Mouse (Mus musculus) limb, embryonic 14.5 days (tissue): ENCODE data around the gene Asic2. TPM values are rescaled to one million over a fixed set of nuclear protein-coding genes. Genes with fewer than 3 reads are reported as not detected.
A peak's percentile ranks its signal among the peaks of the same experiment; 100 is the strongest.

Experiments
- ATAC-seq: fragments of 200-750 bp; cut with Nextera tagmentation; 2 replicates; pipeline ENCODE4 v1.8.0; 2017; ENCODE audit warnings: low read depth, moderate number of reproducible peaks, moderate TSS enrichment; ENCODE audit not compliant: low FRiP score
- DNase-seq: peaks from one replicate; pipeline ENCODE4 v3.0.0-alpha.2; 2015; ENCODE audit warnings: low spot score
- H3K27ac ChIP-seq: fragments of 300-500 bp; sonication (generic); replicated peaks from 2 replicates; pipeline ENCODE4 v1.5.1; 2014; ENCODE audit warnings: low read depth, mild to moderate bottlenecking, low read length, moderate library complexity, mixed read lengths
- H3K27me3 ChIP-seq: fragments of 300-500 bp; sonication (generic); 2 replicates; pipeline ENCODE4 v1.6.1; 2014; ENCODE audit warnings: low read length, mixed read lengths; ENCODE audit not compliant: control insufficient read depth, insufficient read depth
- H3K36me3 ChIP-seq: fragments of 300-500 bp; sonication (generic); 2 replicates; pipeline ENCODE4 v1.6.1; 2014; ENCODE audit warnings: mild to moderate bottlenecking, low read length, moderate library complexity, mixed read lengths; ENCODE audit not compliant: control insufficient read depth, insufficient read depth
- H3K4me1 ChIP-seq: fragments of 300-500 bp; sonication (generic); 2 replicates; pipeline ENCODE4 v1.6.1; 2014; ENCODE audit warnings: antibody characterized with exemption, low read length, mixed read lengths; ENCODE audit not compliant: control insufficient read depth, insufficient read depth
- H3K4me2 ChIP-seq: fragments of 300-500 bp; sonication (generic); replicated peaks from 2 replicates; pipeline ENCODE4 v1.6.1; 2014; ENCODE audit warnings: low read depth, mild to moderate bottlenecking, low read length, moderate library complexity; ENCODE audit not compliant: severe bottlenecking
- H3K4me3 ChIP-seq: fragments of 300-500 bp; sonication (generic); replicated peaks from 2 replicates; pipeline ENCODE4 v1.5.1; 2014; ENCODE audit warnings: low read length
- H3K9ac ChIP-seq: fragments of 300-500 bp; sonication (generic); 2 replicates; pipeline ENCODE4 v1.6.1; 2014; ENCODE audit warnings: mild to moderate bottlenecking, low read depth, low read length, moderate library complexity; ENCODE audit not compliant: severe bottlenecking
- H3K9me3 ChIP-seq: fragments of 300-500 bp; sonication (generic); 2 replicates; pipeline ENCODE4 v1.6.1; 2016; ENCODE audit warnings: low read length; ENCODE audit not compliant: control insufficient read depth
- POLR2A ChIP-seq: fragments of 200-500 bp; IDR thresholded peaks from 2 replicates; pipeline ENCODE4 v1.8.0; 2012; ENCODE audit warnings: inconsistent platforms, mild to moderate bottlenecking, moderate library complexity, borderline replicate concordance; ENCODE audit not compliant: insufficient read depth, insufficient read length; ENCODE audit errors: extremely low read depth
- WGBS: fragments of 180-500 bp; shearing (Covaris S2); extraction: QIAGEN DNeasy Blood & Tissue Kit; methylation state at CpG from one replicate; pipeline ENCODE4 v1.1.7; 2014; 5-methylcytosine and 5-hydroxymethylcytosine counted together
- polyA plus RNA-seq, 2 experiments: library from polyadenylated mRNA; depleted of rRNA in 1 of 2; stranded (reverse) in 1 of 2; unstranded in 1 of 2; fragments of >200 nt; fragmentation: Nextera tagmentation in 1 of 2; extraction: Ambion mirVana in 1 of 2; gene quantifications; 2 replicates each; pipeline versions ENCODE4 v1.2.1 to v1.2.3; 2012 to 2014

Gene Asic2
- polyA plus RNA-seq, 2 experiments: 0.72 to 1.3 TPM

DNA sequence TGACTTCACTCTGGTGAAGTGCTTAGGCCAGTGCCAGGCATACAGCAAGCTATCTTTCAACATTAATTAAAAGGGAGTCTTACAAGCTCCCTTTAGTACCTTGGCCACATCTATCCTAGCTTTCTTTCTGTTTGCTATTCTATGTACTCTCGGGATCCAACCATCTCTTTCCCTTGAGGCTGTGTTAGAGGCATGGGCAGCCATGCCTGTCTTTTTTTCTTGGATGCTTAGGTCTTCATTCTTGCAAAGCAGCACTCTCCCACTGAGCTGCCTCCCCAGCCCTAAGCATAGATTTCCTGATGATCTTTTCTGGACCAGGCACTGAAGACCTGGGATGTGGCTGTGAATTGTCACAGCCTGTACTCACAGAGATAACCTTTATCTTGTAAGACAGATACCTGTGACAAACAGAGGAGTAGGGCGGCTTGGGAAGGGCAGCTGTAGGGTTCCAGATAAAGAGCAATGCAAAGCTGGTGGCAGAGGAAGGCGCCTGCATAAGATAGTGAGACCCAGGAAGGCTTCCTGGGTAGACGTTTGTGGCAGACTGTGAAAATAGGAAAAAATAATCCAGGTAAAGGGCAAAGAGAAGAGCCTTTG lies 433.0 kb downstream of the Asic2 start:
- Histone ChIP-seq H3K27me3 (no peaks in the 10 kb centered on the region), H3K4me1 (peaks cover 15% of the 10 kb centered on the region), H3K36me3 (no peaks in the 10 kb centered on the region), H3K4me3 (no peak overlapping the region), H3K4me2 (no peak overlapping the region), H3K9me3 (no peaks in the 10 kb centered on the region), H3K27ac (no peak overlapping the region), H3K9ac (no peak overlapping the region)
- 67% methylated on average over 4 of the region's 4 CpGs for WGBS
- TF ChIP-seq POLR2A: no peak
- ATAC-seq (no peak), DNase-seq (no peak)

DNA sequence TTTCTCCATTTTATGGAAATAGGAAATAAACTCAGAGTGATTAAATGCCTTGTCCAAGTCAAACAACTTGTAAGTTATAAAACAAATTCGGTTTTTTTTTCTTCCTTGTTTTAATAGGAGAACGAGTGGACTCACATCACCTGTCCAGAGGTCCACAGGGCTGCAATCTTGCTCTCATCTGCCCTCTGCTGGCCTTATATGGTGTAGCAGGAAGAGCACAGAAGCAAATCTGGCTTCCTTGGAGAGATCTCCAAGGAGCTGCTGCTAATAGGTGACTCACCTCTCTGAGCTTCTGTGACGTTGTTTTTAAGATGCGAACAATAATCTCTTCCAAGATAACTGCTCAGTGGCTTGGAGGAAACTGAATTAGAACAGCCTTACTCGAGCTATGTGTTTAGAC lies 433.6 kb downstream of the Asic2 start:
- no peak for TF ChIP-seq POLR2A
- no peaks in the 10 kb centered on the region for H3K36me3 ChIP-seq
- H3K9me3 ChIP-seq: no peaks in the 10 kb centered on the region
- no peak overlapping the region for H3K27ac ChIP-seq
- WGBS: 10% methylated on average over 5 of the region's 5 CpGs
- no peaks in the 10 kb centered on the region for H3K27me3 ChIP-seq
- ATAC-seq (no peak), DNase-seq (peak; percentile 29)
- no peak overlapping the region for H3K9ac ChIP-seq
- no peak overlapping the region for H3K4me3 ChIP-seq
- no peak overlapping the region for H3K4me2 ChIP-seq
- peaks cover 15% of the 10 kb centered on the region for H3K4me1 ChIP-seq

- Histone ChIP-seq H3K9me3 (no peaks in the 10 kb centered on the region), H3K4me1 (peaks cover 15% of the 10 kb centered on the region), H3K4me3 (no peak overlapping the region), H3K27me3 (no peaks in the 10 kb centered on the region), H3K27ac (no peak overlapping the region), H3K36me3 (no peaks in the 10 kb centered on the region), H3K4me2 (peak overlapping the region; percentile 25; the same call in 1 of the 2 replicates), H3K9ac (no peak overlapping the region)
- 2% methylated on average over 6 of the region's 6 CpGs for WGBS
- peak; percentile 89 for DNase-seq
- peak; percentile 90 for ATAC-seq
- no peak for TF ChIP-seq POLR2A
Observed at GRCm38 (mm10) chr11:81531906-81532305, 436.4 kb downstream of the Asic2 start.

GRCm38 (mm10) chr11:81522927-81523326 lies 445.3 kb downstream of the Asic2 start:
- DNase-seq (no peak), ATAC-seq (no peak)
- Histone ChIP-seq H3K4me3 (no peak overlapping the region), H3K9me3 (no peaks in the 10 kb centered on the region), H3K27me3 (no peaks in the 10 kb centered on the region), H3K36me3 (no peaks in the 10 kb centered on the region), H3K9ac (no peak overlapping the region), H3K4me2 (no peak overlapping the region), H3K27ac (no peak overlapping the region), H3K4me1 (peaks cover 9% of the 10 kb centered on the region; the same call in 1 of the 2 replicates)
- no peak for TF ChIP-seq POLR2A
- WGBS: 83% methylated on average over 1 of the region's 1 CpGs

GRCm38 (mm10) chr11:81521881-81522280 lies 446.4 kb downstream of the Asic2 start:
- no peak overlapping the region for H3K4me3 ChIP-seq
- DNase-seq: no peak
- H3K4me1 ChIP-seq: peaks cover 9% of the 10 kb centered on the region; the same call in 1 of the 2 replicates
- H3K27ac ChIP-seq: no peak overlapping the region
- no peaks in the 10 kb centered on the region for H3K36me3 ChIP-seq
- no peaks in the 10 kb centered on the region for H3K9me3 ChIP-seq
- H3K9ac ChIP-seq: no peak overlapping the region
- H3K27me3 ChIP-seq: no peaks in the 10 kb centered on the region
- no peak overlapping the region for H3K4me2 ChIP-seq
- no peak for TF ChIP-seq POLR2A
- no peak for ATAC-seq
- WGBS: 82% methylated on average over 4 of the region's 4 CpGs
